Mouse (Mus musculus) inflammation-experienced regulatory T-cells (primary cell): ENCODE measurements around the gene Svs2. TPM values are rescaled to one million over a fixed set of nuclear protein-coding genes. Genes with fewer than 3 reads are reported as not detected.

Source experiments
- polyA plus RNA-seq, 2 experiments: library from polyadenylated mRNA; unstranded; fragments of 100-300 nt; shearing (Covaris generic); gene quantifications; one replicate each; pipeline ENCODE4 v1.2.1; 2017

The Svs2 gene
- polyA plus RNA-seq, result not detected

GRCm38 (mm10) chr2:164238366-164238765 lies at the start of gene Svs2:
Gene Svs2 (minus strand): TSS chr2:164238466.

GRCm38 (mm10) chr2:164278359-164278758 lies 40.1 kb upstream of the Svs2 start, which contains the start of gene Svs4:
Gene Svs4 (minus strand): TSS chr2:164278459.

GRCm38 (mm10) chr2:164256540-164256939 lies 18.3 kb upstream of the Svs2 start, which contains the start of gene Svs3b:
Gene Svs3b (minus strand): TSS chr2:164256640.

GRCm38 (mm10) chr2:164221522-164221921 lies 16.7 kb downstream of the Svs2 start, which contains the start of gene Wfdc15b:
Gene Wfdc15b (minus strand): TSS chr2:164221660.

GRCm38 (mm10) chr2:164199626-164200327 lies 38.5 kb downstream of the Svs2 start, which contains the start of gene Wfdc15a:
Gene Wfdc15a (minus strand): TSS chr2:164200130.

GRCm38 (mm10) chr2:164190576-164190975 lies 47.7 kb downstream of the Svs2 start, which contains the start of gene Wfdc12:
Gene Wfdc12 (minus strand): TSS chr2:164190608.

Other genes with a start within 250 kb of the Svs2 start
- 100 to 1,000 TPM; 219 to 238 TPM for gene Ywhab, start 243.5 kb downstream of the Svs2 start, polyA plus RNA-seq
- gene Pabpc1l, start 213.0 kb downstream of the Svs2 start, polyA plus RNA-seq, result 1 to 10 TPM; 1.4 to 2.8 TPM
- 100 to 1,000 TPM; 188 to 243 TPM for gene Stk4, start 168.1 kb downstream of the Svs2 start, polyA plus RNA-seq
- 100 to 1,000 TPM; 137 to 154 TPM for gene Tomm34, start 167.3 kb downstream of the Svs2 start, polyA plus RNA-seq
- 1 to 10 TPM in 1 of 2 experiments, under 1 TPM in 1; 0.31 to 1.5 TPM for gene Kcns1, start 67.4 kb downstream of the Svs2 start, polyA plus RNA-seq
- gene Wfdc5, start 55.7 kb downstream of the Svs2 start, polyA plus RNA-seq, result 1 to 10 TPM in 1 of 2 experiments, not detected in 1; 1.8 TPM
- gene Wfdc12, start 47.9 kb downstream of the Svs2 start, polyA plus RNA-seq, result 100 to 1,000 TPM in 1 of 2 experiments, 1 to 10 TPM in 1; 1.4 to 102 TPM
- not detected for gene Wfdc15a, start 38.3 kb downstream of the Svs2 start, polyA plus RNA-seq
- gene Wfdc15b, start 16.8 kb downstream of the Svs2 start, polyA plus RNA-seq, result not detected
- gene Svs3b, start 18.2 kb upstream of the Svs2 start, polyA plus RNA-seq, result 1 to 10 TPM in 1 of 2 experiments, not detected in 1; 1.1 TPM
- gene Svs4, start 40.0 kb upstream of the Svs2 start, polyA plus RNA-seq, result not detected
- gene Svs3a, start 50.8 kb upstream of the Svs2 start, polyA plus RNA-seq, result not detected
- gene Svs6, start 78.3 kb upstream of the Svs2 start, polyA plus RNA-seq, result not detected
- gene Svs5, start 94.3 kb upstream of the Svs2 start, polyA plus RNA-seq, result under 1 TPM in 1 of 2 experiments, not detected in 1; 0.56 TPM
- gene Slpi, start 150.6 kb upstream of the Svs2 start, polyA plus RNA-seq, result 10 to 100 TPM in 1 of 2 experiments, 1 to 10 TPM in 1; 1.5 to 18.8 TPM
- gene Rbpjl, start 164.7 kb upstream of the Svs2 start, polyA plus RNA-seq, result under 1 TPM in 1 of 2 experiments, not detected in 1; 0.66 TPM
- gene Matn4, start 166.7 kb upstream of the Svs2 start, polyA plus RNA-seq, result under 1 TPM; 0.11 to 0.73 TPM
- gene Sdc4, start 205.4 kb upstream of the Svs2 start, polyA plus RNA-seq, result 10 to 100 TPM in 1 of 2 experiments, 1 to 10 TPM in 1; 2.2 to 24.3 TPM
- 10 to 100 TPM; 81.2 to 96.0 TPM for gene Sys1, start 218.5 kb upstream of the Svs2 start, polyA plus RNA-seq
- 10 to 100 TPM; 19.7 to 21.3 TPM for gene Gm20458, start 222.5 kb upstream of the Svs2 start, polyA plus RNA-seq
- under 1 TPM; 0.41 to 0.62 TPM for gene Trp53tg5, start 235.3 kb upstream of the Svs2 start, polyA plus RNA-seq
- 1 to 10 TPM; 6.3 to 6.8 TPM for gene Dbndd2, start 247.6 kb upstream of the Svs2 start, polyA plus RNA-seq